Mouse (Mus musculus) G1E (cell line): Measurements from ENCODE around the gene Cacna1a.

Experiments
- CTCF ChIP-seq: IDR thresholded peaks from 2 replicates; pipeline ENCODE4 v1.5.1; 2012; ENCODE audit warnings: low read depth, low read length, inconsistent platforms, mixed read lengths
- GATA1 ChIP-seq: IDR thresholded peaks from 2 replicates; pipeline ENCODE4 v1.6.1; 2012; ENCODE audit warnings: borderline replicate concordance, low read length, inconsistent platforms, mixed read lengths
- GATA2 ChIP-seq: IDR thresholded peaks from 2 replicates; pipeline ENCODE4 v1.6.1; 2012; ENCODE audit warnings: low read depth, low read length, inconsistent platforms, borderline replicate concordance
- POLR2AphosphoS5 ChIP-seq: IDR thresholded peaks from 2 replicates; pipeline ENCODE4 v1.6.1; 2012; ENCODE audit warnings: low read depth, low read length, inconsistent platforms; ENCODE audit not compliant: insufficient replicate concordance

- TF ChIP-seq CTCF (no peak), GATA1 (no peak), POLR2AphosphoS5 (no peak), GATA2 (no peak)
These were observed 175.8 kb downstream of the Cacna1a start for GRCm38 (mm10) chr8:84564042-84564441.
